Mouse (Mus musculus) embryonic facial prominence, embryonic 14.5 days (tissue): ENCODE results near the gene Lrch4. TPM values are rescaled to one million over a fixed set of nuclear protein-coding genes. Genes with fewer than 3 reads are reported as not detected.

Experiments used
- ATAC-seq: fragments of 200-750 bp; cut with Nextera tagmentation; 2 replicates; pipeline ENCODE4 v1.8.0; 2017; ENCODE audit warnings: low read depth, moderate number of reproducible peaks, moderate TSS enrichment
- DNase-seq: peaks from one replicate; pipeline ENCODE4 v3.0.0-alpha.2; 2015; ENCODE audit warnings: low spot score
- H3K27ac ChIP-seq: fragments of 300-500 bp; sonication (generic); replicated peaks from 2 replicates; pipeline ENCODE4 v1.5.1; 2014; ENCODE audit warnings: low read depth, mild to moderate bottlenecking, low read length, moderate library complexity
- H3K27me3 ChIP-seq: fragments of 300-500 bp; sonication (generic); replicated peaks from 2 replicates; pipeline ENCODE4 v1.6.1; 2014; ENCODE audit warnings: low read length; ENCODE audit not compliant: control insufficient read depth, insufficient read depth
- H3K36me3 ChIP-seq: fragments of 300-500 bp; sonication (generic); 2 replicates; pipeline ENCODE4 v1.6.1; 2014; ENCODE audit warnings: low read length, mixed read lengths; ENCODE audit not compliant: control insufficient read depth, insufficient read depth
- H3K4me1 ChIP-seq: fragments of 300-500 bp; sonication (generic); 2 replicates; pipeline ENCODE4 v1.6.1; 2014; ENCODE audit warnings: antibody characterized with exemption, low read length; ENCODE audit not compliant: control insufficient read depth, insufficient read depth
- H3K4me2 ChIP-seq: fragments of 300-500 bp; sonication (generic); 2 replicates; pipeline ENCODE4 v1.6.1; 2014; ENCODE audit warnings: low read depth, mild to moderate bottlenecking, low read length, moderate library complexity, mixed read lengths
- H3K4me3 ChIP-seq: fragments of 300-500 bp; sonication (generic); 2 replicates; pipeline ENCODE4 v1.5.1; 2014; ENCODE audit warnings: low read depth, mild to moderate bottlenecking, low read length
- H3K9ac ChIP-seq: fragments of 300-500 bp; sonication (generic); 2 replicates; pipeline ENCODE4 v1.6.1; 2014; ENCODE audit warnings: low read depth, mild to moderate bottlenecking, low read length, moderate library complexity, mixed read lengths
- H3K9me3 ChIP-seq: fragments of 300-500 bp; sonication (generic); 2 replicates; pipeline ENCODE4 v1.6.1; 2016; ENCODE audit warnings: low read length; ENCODE audit not compliant: control insufficient read depth
- WGBS: fragments of 180-500 bp; shearing (Covaris S2); extraction: QIAGEN DNeasy Blood & Tissue Kit; methylation state at CpG from one replicate; pipeline ENCODE4 v1.1.7; 2014; 5-methylcytosine and 5-hydroxymethylcytosine counted together
- polyA plus RNA-seq: library from polyadenylated mRNA; unstranded; fragments of >200 nt; fragmentation: Nextera tagmentation; extraction: Ambion mirVana; gene quantifications from 2 replicates; pipeline ENCODE4 v1.2.1, GENCODE M21; 2014

The Lrch4 gene
- polyA plus RNA-seq, 1 experiment from 2014 or later, result 36.5 TPM

DNA sequence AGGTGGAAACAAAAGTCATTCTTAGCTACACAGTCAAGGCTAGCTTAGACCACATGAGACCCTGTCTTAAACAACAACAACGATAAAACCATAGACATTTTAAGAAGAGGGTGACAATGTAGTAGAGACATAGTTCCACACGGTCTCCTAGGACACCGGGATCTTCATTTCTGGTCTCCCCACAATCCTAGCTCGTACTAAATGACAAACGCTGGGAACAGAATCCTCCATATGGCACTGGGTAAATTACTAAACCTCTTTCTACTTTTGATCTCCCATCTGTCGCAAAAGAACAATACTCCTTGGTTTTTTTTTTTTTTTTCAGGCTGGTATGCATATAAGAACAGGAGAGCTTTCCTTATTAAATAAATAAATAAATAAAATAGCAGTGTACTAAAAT, 53.6 kb downstream of the Lrch4 start:
- Histone ChIP-seq H3K27ac (no peak overlapping the region), H3K4me2 (peak overlapping the region; percentile 95; the same call in 1 of the 2 replicates), H3K27me3 (no peaks in the 10 kb centered on the region), H3K36me3 (0 out of 2 replicates have a peak, but pooled peaks cover 7% of the 10 kb centered on the region), H3K9ac (0 out of 2 replicates have a peak overlapping the region, but pooled peaks have one; percentile 19), H3K9me3 (no peaks in the 10 kb centered on the region), H3K4me1 (peaks cover 10% of the 10 kb centered on the region), H3K4me3 (no peak overlapping the region)
- DNase-seq, result no peak
- ATAC-seq, result no peak
- WGBS, result 83% methylated on average over 6 of the region's 6 CpGs

DNA sequence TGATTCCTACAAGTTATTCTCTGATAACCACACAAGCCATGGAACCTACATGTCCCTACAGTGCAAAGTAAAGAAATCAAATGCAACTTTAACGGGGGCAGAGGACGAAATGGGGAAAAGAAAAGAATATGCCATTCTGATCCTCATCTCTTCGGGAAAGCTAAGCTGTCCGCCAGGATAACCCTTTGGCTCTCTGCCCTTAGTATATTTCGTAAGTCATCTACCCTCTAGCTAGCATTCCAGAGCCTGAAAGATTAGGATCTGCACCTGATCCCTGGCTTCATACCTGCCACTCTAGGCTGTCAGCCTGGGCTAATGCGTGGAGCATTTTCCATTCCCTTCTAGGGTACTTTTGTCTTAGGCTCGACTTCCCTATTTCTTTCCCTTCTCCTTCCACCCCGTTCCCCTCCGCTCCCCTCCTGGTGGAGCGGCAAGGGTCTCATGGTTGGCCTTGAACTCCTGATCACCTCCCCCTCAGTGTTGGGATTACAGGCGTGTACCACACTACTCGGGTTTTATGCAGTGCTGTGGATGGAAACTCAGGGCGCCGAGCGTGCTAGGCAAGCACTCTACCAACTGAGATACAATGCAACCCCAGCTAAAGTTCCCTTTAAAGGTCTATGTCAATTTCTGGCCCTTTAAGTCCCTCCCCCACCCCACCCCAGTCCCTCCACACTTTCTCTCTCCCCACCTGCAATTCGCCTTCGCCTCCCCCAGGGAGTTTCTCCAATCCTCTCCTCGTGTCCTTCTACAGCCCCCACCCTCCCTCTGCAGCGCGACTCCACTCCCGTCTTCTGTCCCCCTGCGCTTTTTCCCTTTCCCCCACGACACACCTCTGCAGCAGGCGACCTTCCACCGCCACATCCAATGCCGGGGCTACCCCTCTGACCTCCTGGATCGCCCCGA, 54.7 kb downstream of the Lrch4 start:
- H3K4me2 ChIP-seq, result peak overlapping the region; percentile 95
- peak overlapping the region; percentile 52; the same call in 1 of the 2 replicates for H3K27ac ChIP-seq
- no peaks in the 10 kb centered on the region for H3K27me3 ChIP-seq
- peak overlapping the region; percentile 72 for H3K4me3 ChIP-seq
- WGBS, result 10% methylated on average over 28 of the region's 28 CpGs
- H3K36me3 ChIP-seq, result 0 out of 2 replicates have a peak, but pooled peaks cover 7% of the 10 kb centered on the region
- peaks cover 10% of the 10 kb centered on the region for H3K4me1 ChIP-seq
- H3K9ac ChIP-seq, result peak overlapping the region; percentile 71
- H3K9me3 ChIP-seq, result no peaks in the 10 kb centered on the region
- DNase-seq (no peak), ATAC-seq (no peak)

DNA sequence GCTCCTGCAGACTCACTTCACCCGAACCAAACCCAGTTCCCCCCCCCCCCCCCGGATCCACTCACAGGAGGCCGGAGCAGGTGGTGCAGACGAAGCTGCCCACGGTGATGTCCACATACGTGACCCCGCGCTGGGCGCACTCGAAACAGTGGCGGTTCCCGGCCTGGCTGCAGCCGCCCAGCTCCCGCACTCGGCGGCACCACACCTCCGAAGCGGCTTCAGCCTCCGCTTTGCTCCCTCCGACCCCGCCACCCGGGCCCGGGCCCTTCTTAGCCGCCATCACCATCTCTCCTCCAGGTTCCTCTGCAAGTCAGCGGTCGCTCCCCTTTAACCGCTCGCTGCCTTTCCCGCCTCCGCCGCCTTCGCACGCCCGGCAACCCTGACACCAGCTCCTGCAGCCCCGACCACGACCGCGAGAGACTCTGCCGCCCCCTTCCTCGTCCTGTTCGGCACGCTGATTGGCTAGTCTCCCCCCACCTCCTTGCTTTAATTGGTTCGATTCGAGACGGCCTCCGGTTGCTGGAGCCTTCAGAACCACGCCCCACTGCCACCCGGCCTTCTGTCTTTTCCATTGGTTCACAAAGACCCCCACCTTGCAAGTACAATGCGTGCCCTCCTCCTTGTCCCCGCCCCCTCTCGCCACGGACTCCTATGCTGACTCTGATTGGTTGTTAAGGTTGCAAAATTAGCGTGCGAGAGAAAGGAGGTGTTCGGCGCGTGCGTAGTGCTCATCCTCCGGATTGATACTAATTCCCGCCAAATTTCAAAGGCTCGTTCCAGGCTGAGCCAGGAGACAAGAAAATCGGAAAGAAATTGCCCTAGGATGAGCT, 55.6 kb downstream of the Lrch4 start, which contains the start of gene Agfg2:
TSS of gene Agfg2 (minus strand) at position 433 of the 830 bp plus-strand sequence.
- H3K4me2 ChIP-seq, result peak within 1 kb of the TSS; percentile 95
- H3K36me3 ChIP-seq, result 0 out of 2 replicates have a peak, but pooled peaks cover 7% of the 10 kb centered on the region
- H3K9me3 ChIP-seq, result no peaks in the 10 kb centered on the region
- H3K4me1 ChIP-seq, result peaks cover 10% of the 10 kb centered on the region
- peak within 1 kb of the TSS; percentile 72 for H3K4me3 ChIP-seq
- peak within 1 kb of the TSS; percentile 52; the same call in 1 of the 2 replicates for H3K27ac ChIP-seq
- H3K9ac ChIP-seq, result peak within 1 kb of the TSS; percentile 71
- H3K27me3 ChIP-seq, result no peaks in the 10 kb centered on the region
- DNase-seq (peak; percentile 100), ATAC-seq (peak; percentile 98)
- under 1% methylated on average over 57 of the region's 62 CpGs for WGBS

DNA sequence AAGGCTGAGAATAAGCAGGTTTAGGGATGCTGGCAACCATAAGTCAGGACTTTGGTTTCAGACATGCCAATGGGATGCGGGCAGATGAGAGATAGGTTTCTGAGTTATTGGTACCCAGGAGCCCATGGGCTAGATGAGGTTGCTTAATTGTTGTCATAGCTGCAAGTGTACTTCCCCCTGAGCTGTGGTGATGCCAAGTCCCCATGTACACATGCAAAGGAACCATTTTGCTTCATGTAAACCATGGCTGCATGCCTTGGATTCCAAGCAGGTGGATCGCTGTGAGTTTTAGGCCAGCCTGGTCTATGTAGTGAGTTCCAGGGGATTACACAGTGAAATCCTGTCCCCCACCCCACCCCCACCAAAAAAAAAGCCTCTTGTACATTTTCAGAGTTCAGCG, 56.7 kb downstream of the Lrch4 start:
- Histone ChIP-seq H3K36me3 (0 out of 2 replicates have a peak, but pooled peaks cover 7% of the 10 kb centered on the region), H3K9me3 (no peaks in the 10 kb centered on the region), H3K27me3 (no peaks in the 10 kb centered on the region), H3K4me1 (peaks cover 10% of the 10 kb centered on the region), H3K4me2 (no peak overlapping the region), H3K4me3 (no peak overlapping the region), H3K9ac (no peak overlapping the region), H3K27ac (no peak overlapping the region)
- ATAC-seq (no peak), DNase-seq (no peak)
- WGBS, result 91% methylated on average over 3 of the region's 3 CpGs

DNA sequence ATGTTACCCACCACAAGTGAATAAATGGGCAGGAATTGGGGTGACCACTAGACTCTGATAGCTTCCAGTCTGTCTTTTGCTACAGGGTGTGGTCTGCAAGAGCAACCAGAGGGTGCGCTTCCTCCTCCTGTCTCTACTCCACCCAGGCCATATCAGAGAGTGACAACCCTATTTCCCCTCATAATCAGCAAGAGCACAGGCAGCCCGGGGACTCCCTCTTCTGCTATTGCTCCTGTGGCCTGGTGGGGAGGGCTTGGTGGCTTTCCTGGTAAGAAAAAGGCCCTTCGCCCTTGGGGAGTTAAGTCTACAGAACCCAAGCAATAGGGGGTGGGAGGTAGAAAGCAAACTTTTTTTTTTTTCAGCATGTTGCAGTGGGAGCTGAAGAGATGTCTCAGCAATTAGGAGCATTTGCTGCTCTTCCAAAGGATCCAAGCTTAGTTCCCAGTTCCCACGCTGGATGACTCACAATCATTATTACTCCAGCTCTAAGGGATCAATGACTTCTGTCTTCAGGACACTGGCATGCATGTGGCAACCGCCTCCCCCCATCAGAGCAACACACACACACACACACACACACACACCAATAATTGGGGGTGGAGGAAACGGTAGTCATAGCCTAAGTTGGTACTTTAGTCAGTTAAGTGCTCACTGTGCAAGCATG, 57.3 kb downstream of the Lrch4 start:
- H3K9ac ChIP-seq, result no peak overlapping the region
- no peak for ATAC-seq
- 82% methylated on average over 6 of the region's 6 CpGs for WGBS

DNA sequence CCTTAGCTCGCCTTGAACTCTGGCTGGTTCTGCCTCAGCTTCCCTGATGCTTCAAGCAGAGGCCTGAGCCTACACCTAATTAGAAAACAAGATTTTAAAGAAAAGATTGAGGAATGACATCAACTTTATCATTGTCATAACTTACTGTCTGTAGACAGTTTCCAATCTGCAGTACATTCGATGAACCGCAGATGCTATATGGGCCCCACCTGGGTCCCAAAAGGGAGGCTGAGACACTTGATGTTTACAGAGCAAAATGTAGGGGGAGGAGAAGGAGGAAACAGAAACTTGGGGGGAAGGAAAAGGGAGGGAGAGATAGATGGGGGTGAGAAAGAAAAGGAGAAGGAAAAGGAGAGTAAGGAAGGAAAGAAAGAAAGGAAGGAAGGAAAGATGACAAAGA, 61.1 kb downstream of the Lrch4 start:
- no peaks in the 10 kb centered on the region for H3K9me3 ChIP-seq
- WGBS, result 81% methylated on average over 3 of the region's 3 CpGs
- no peak for ATAC-seq
- H3K4me1 ChIP-seq, result no peaks in the 10 kb centered on the region
- no peak for DNase-seq
- H3K27ac ChIP-seq, result no peak overlapping the region
- no peak overlapping the region for H3K4me2 ChIP-seq
- no peak overlapping the region for H3K4me3 ChIP-seq
- no peaks in the 10 kb centered on the region for H3K27me3 ChIP-seq
- no peak overlapping the region for H3K9ac ChIP-seq
- no peaks in the 10 kb centered on the region for H3K36me3 ChIP-seq

More for the DNA sequence above, 57.3 kb downstream of the Lrch4 start:
- Histone ChIP-seq H3K4me3 (no peak overlapping the region), H3K4me2 (no peak overlapping the region), H3K9me3 (no peaks in the 10 kb centered on the region), H3K4me1 (peaks cover 10% of the 10 kb centered on the region), H3K36me3 (0 out of 2 replicates have a peak, but pooled peaks cover 4% of the 10 kb centered on the region), H3K27me3 (no peaks in the 10 kb centered on the region), H3K27ac (no peak overlapping the region)
- no peak for DNase-seq

DNA sequence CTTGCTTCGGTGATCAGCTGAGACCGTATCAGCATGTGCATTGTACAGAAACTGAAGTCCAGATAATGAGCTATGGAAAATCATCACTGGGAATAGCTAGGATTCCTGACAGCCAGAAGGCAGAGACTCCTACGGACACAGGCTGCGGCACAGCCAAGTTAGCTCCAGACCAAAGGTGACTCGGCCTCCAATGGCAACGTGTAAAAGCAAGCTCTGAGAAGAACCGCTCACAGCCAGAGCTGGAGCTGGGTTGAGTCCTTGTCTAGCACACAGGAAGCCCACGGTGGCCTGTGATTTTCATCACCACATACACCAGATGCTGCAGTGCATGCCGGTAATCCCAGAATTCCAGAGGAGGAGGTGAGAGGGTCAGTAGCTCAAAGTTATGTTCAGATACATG, 61.6 kb downstream of the Lrch4 start:
- no peak overlapping the region for H3K9ac ChIP-seq
- no peaks in the 10 kb centered on the region for H3K9me3 ChIP-seq
- H3K4me2 ChIP-seq, result no peak overlapping the region
- 56% methylated on average over 9 of the region's 9 CpGs for WGBS
- no peak overlapping the region for H3K4me3 ChIP-seq
- no peaks in the 10 kb centered on the region for H3K36me3 ChIP-seq
- ATAC-seq (no peak), DNase-seq (no peak)
- no peak overlapping the region for H3K27ac ChIP-seq
- H3K27me3 ChIP-seq, result no peaks in the 10 kb centered on the region
- H3K4me1 ChIP-seq, result no peaks in the 10 kb centered on the region
